Mouse (Mus musculus): ENCODE results near the gene Emg1. TPM values are rescaled to one million over a fixed set of nuclear protein-coding genes. Genes with fewer than 3 reads are reported as not detected.

Emg1 gene
- 304 TPM for polyA plus RNA-seq (2017; shearing (Covaris generic))

DNA sequence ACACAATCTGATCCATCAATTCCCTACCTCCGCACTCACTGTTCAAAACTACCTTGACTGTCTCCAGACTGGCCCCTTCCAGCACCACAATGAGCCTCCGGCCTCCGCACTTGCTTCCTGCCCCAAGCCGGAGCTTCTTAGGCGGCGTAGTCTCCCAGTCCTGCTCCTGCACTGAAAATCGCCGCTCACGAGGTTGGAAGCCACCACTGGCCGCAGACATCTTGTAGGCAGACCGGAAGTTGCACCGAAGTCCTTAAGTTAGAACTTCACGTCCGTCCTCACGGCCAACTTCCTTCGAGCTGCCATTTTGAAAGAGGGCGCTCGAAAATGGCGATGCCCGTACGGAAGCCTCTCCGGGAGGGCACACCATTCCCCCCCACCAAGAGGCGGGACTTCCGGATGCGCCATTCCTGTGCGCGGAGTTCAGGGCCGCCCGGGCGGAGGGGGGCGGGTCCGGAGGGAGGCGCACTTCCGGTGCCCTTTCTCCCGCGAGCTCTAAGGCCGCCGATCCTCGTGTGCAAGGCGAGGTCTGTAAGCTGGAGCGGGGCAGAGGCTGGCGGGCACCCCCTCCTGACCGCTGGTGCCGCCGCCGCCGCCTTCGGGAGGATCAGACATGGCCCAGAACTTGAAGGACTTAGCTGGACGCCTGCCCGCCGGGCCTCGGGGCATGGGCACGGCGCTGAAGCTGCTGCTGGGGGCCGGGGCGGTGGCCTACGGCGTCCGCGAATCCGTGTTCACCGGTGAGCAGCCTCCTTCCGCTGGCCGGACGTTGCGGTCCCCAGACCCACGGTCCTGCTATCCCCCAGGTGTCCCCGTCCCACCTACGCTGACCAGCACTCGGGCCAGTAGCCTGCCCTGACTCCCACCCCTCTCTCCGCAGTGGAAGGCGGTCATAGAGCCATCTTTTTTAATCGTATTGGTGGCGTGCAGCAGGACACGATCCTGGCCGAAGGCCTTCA is at the start of gene Emg1, which contains the start of gene Phb2:
TSS of gene Emg1 (minus strand) at position 355 of the 959 bp plus-strand sequence.
TSS of gene Phb2 (plus strand) at position 513 of the 959 bp plus-strand sequence.

DNA sequence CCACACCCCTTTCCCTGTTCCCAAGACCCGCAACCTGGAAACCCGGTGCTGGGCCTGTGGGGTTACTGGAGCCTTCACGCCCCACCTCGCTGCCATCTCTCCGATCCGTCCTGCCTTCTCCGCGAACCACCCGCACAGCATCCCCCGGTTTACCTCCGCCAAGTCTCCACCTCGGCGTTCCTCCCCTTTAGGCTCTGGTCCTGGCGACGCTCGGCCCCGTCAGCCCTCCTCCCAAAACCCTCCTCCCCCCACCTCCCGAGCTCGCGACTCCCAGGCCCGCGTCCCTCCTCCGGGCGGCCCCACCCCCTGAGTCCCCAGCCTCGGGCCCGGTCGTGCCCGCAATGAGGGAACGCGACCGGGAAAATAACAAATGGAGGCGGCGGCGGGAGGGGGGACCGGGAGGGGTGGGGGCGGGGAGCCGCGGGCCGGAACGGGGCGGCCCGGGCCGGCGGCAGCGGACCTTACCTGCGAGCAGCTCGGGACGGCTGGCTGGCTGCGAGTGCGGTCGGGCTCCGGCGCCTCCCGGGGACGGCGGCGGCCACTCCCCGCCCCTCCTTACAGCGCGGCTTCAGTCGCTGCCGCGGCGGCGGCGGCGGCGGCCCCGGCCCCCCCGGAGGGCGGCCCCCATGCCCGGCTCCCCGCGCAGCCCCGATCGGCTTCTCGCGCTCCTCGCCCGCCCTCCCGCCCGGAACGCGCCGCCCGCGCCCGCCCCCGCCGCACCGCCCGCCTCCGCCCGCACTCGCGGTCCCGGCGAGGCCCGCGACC is 44.0 kb upstream of the Emg1 start, which contains the start of the genes Gm45234 and Atn1:
TSS of gene Gm45234 (minus strand) at position 191 of the 765 bp plus-strand sequence.
TSS of gene Atn1 (minus strand) at position 694 of the 765 bp plus-strand sequence.

DNA sequence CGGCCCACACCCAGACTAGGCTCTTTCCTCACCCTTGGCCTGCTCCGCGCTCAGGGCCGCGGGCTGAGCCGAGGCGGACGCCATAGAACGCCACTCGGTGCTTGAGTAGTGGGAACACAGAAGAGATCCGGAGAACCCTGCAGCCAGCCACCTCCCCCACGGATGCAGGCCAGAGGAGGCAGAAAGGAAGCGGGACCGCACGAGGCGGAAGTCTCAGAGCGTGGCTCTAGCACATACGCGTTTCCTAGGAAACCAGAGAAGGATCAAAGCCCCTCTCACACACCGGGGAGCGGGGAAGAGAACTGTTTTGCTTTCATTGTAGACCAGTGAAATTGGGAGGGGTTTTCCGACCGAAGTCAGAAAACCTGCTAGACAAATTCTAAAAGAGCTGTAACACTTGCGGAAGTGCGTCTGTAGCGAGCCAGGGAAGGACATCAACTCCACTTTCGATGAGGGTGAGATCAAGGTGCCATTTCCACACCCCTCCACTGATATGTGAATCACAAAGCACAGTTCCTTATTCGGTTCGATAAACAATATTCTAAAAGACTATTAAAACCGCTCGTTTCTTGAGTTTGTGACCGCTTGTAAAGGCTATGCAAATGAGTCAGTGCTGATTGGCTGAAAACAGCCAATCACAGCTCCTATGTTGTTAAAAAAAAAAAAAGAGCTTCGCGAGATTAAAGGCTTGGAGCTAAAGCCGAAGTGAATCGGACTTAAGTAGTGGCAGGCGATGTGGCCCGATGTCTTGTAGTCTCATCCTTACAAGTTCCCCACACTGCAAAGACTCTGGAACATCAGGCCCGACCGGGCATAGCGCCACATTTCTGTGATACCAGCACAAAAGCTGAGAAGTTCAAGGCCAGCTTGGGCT is 29.1 kb upstream of the Emg1 start, which contains the start of gene Grcc10:
TSS of gene Grcc10 (minus strand) at position 487 of the 874 bp plus-strand sequence.

DNA sequence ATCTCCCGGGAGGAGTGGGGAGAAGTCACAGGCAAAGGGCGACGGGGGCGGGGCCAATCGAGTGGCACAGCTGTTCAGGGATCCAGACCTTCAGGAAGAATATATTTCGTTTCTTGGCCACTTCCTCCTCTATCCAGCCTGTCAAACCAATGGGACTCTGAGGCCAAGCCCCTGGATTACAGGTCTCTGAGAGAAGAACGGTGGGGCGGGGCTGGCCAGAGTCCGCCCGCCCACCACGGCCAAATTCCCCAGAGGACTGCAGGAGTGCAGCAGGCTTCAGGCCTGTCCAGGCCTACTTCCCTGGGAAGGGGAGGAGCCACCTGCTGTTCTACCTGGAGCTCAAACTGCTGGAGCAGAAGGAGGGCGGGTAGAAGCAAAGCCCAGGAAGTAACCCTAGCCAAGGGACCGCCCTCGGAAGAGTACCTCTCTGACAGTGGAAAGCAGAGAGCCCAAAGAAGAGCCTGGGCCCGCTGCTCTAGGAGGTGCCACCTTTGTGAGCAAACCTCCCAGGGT is 26.6 kb upstream of the Emg1 start, which contains the start of gene Ptpn6:
TSS of gene Ptpn6 (minus strand) at position 204 of the 513 bp plus-strand sequence.

DNA sequence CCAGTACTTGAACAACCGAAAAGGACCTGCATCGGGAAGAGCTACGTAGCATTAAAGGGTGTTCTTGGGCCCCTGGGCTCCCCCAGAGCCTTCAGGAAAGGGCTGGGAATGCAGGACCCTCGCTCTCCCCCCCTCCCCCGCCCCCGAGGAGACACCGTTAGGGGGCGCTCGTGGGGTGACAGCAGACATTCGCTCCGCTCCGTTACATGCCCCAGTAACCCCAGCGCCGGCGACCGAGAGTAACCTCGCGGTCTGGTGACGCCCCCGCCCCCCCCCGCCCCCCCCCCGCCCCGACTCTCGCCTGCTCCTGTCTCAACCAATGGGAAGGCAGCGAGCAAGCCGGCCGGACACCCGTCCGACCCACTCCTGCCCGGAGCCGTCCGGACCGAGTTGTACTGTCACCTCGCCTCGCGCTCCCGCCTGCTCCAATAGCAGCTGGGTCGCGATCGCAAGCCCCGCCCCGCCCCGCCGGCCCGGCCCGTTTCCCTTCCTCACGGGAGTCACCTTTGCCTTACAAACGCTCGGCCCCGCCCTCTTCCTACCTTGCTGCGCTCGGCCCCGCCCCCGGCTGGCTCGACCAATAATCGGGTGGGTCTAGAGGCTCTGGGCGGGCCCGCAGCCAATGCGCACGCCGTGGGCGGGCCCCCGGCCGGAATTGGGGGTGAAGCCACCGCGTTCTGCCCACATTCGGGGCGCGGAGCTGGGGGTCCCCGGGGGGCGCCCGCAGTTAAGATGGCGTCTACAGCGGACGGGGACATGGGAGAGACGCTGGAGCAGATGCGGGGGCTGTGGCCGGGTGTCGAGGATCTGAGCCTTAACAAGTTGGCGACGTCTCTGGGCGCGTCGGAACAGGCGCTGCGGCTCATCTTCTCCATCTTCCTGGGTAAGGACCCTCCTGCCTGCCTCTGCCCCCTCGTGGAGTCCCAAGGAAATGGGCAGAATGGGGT is 49.2 kb downstream of the Emg1 start, which contains the start of gene Lpcat3:
TSS of gene Lpcat3 (plus strand) at position 551 of the 947 bp plus-strand sequence.

Other genes starting within 250 kb of the Emg1 start
- gene Clstn3, start 247.4 kb downstream of the Emg1 start, polyA plus RNA-seq (2017; shearing (Covaris generic)) = not detected
- 0.12 TPM for gene C1rl, start 219.1 kb downstream of the Emg1 start, polyA plus RNA-seq (2017; shearing (Covaris generic))
- not detected for gene C1ra, start 199.8 kb downstream of the Emg1 start, polyA plus RNA-seq (2017; shearing (Covaris generic))
- not detected for gene C1s1, start 169.8 kb downstream of the Emg1 start, polyA plus RNA-seq (2017; shearing (Covaris generic))
- gene C1rb, start 141.9 kb downstream of the Emg1 start, polyA plus RNA-seq (2017; shearing (Covaris generic)) = not detected
- gene C1s2, start 76.1 kb downstream of the Emg1 start, polyA plus RNA-seq (2017; shearing (Covaris generic)) = not detected
- gene Lpcat3, start 49.2 kb downstream of the Emg1 start, polyA plus RNA-seq (2017; shearing (Covaris generic)) = 24.7 TPM
- 134 TPM for gene Phb2, start 158 bp upstream of the Emg1 start, polyA plus RNA-seq (2017; shearing (Covaris generic))
- gene Ptpn6, start 26.5 kb upstream of the Emg1 start, polyA plus RNA-seq (2017; shearing (Covaris generic)) = 292 TPM
- gene Grcc10, start 29.2 kb upstream of the Emg1 start, polyA plus RNA-seq (2017; shearing (Covaris generic)) = 328 TPM
- not detected for gene Gm45234, start 43.8 kb upstream of the Emg1 start, polyA plus RNA-seq (2017; shearing (Covaris generic))
- 15.0 TPM for gene Atn1, start 44.3 kb upstream of the Emg1 start, polyA plus RNA-seq (2017; shearing (Covaris generic))
- 2.6 TPM for gene Eno2, start 57.5 kb upstream of the Emg1 start, polyA plus RNA-seq (2017; shearing (Covaris generic))
- gene Lrrc23, start 67.5 kb upstream of the Emg1 start, polyA plus RNA-seq (2017; shearing (Covaris generic)) = 6.4 TPM
- gene Spsb2, start 96.5 kb upstream of the Emg1 start, polyA plus RNA-seq (2017; shearing (Covaris generic)) = 1.8 TPM
- 98.4 TPM for gene Tpi1, start 102.1 kb upstream of the Emg1 start, polyA plus RNA-seq (2017; shearing (Covaris generic))
- 69.2 TPM for gene Usp5, start 117.3 kb upstream of the Emg1 start, polyA plus RNA-seq (2017; shearing (Covaris generic))
- gene Cdca3, start 117.4 kb upstream of the Emg1 start, polyA plus RNA-seq (2017; shearing (Covaris generic)) = 3.2 TPM
- not detected for gene Gnb3, start 128.1 kb upstream of the Emg1 start, polyA plus RNA-seq (2017; shearing (Covaris generic))
- gene P3h3, start 145.6 kb upstream of the Emg1 start, polyA plus RNA-seq (2017; shearing (Covaris generic)) = not detected
- not detected for gene Gpr162, start 151.8 kb upstream of the Emg1 start, polyA plus RNA-seq (2017; shearing (Covaris generic))
- 584 TPM for gene Cd4, start 176.0 kb upstream of the Emg1 start, polyA plus RNA-seq (2017; shearing (Covaris generic))
- not detected for gene Lag3, start 199.5 kb upstream of the Emg1 start, polyA plus RNA-seq (2017; shearing (Covaris generic))
- gene Ptms, start 207.9 kb upstream of the Emg1 start, polyA plus RNA-seq (2017; shearing (Covaris generic)) = 4.5 TPM
- 126 TPM for gene Mlf2, start 219.2 kb upstream of the Emg1 start, polyA plus RNA-seq (2017; shearing (Covaris generic))